ENCODE assay signal across 12 mouse cellular contexts in genomic region chr10:115713896-115714295, GRCm38 (mm10).
DNase-seq lines count a peak whose midpoint lies in the region; ATAC-seq lines count a peak whose summit lies in the region.
"Had no signal": no experiment of that assay in that cellular context is flagged by ENCODE, and none has a peak within 500 bp of the region (broad histone marks: within the 10 kb centered on the region; RNA-seq: fewer than 3 reads in every experiment).

No protein-coding gene starts in this region.

- whole genome bisulfite sequencing in midbrain, embryonic 14.5 days = 66% methylated on average over 6 of the region's 6 CpGs

- no peaks in the 10 kb centered on the region for H3K9me3 ChIP-seq in midbrain, embryonic 14.5 days (ENCODE audit: control insufficient read depth, low read length)
- H3K9me3 ChIP-seq: forebrain, embryonic 10.5 days; intestine, embryonic 15.5 days; midbrain, embryonic 12.5 days had no signal

- H3K4me1 ChIP-seq in midbrain, embryonic 14.5 days (ENCODE audit: control insufficient read depth, insufficient read depth, low read length) = no peaks in the 10 kb centered on the region
- H3K4me1 ChIP-seq: intestine, embryonic 15.5 days; midbrain, embryonic 12.5 days had no signal

- no peak overlapping the region for H3K4me2 ChIP-seq in midbrain, embryonic 14.5 days (ENCODE audit: low read length)
- H3K4me2 ChIP-seq: intestine, embryonic 15.5 days; midbrain, embryonic 12.5 days had no signal

- ATAC-seq in midbrain, embryonic 14.5 days (ENCODE audit: low FRiP score, low TSS enrichment) = no peak
- ATAC-seq: intestine, embryonic 15.5 days had no signal

- no peak overlapping the region for H3K27ac ChIP-seq in midbrain, embryonic 14.5 days (replicated peaks; ENCODE audit: low read depth, low read length)
- H3K27ac ChIP-seq: forebrain, embryonic 10.5 days; intestine, embryonic 15.5 days; midbrain, embryonic 12.5 days had no signal

- no peak overlapping the region for H3K9ac ChIP-seq in midbrain, embryonic 14.5 days (replicated peaks; ENCODE audit: low read length)
- H3K9ac ChIP-seq: intestine, embryonic 15.5 days; midbrain, embryonic 12.5 days had no signal

- H3K4me3 ChIP-seq in midbrain, embryonic 14.5 days (replicated peaks; ENCODE audit: low read depth, low read length) = no peak overlapping the region
- H3K4me3 ChIP-seq: forebrain, embryonic 10.5 days; intestine, embryonic 15.5 days; midbrain, embryonic 12.5 days had no signal

- H3K27me3 ChIP-seq in midbrain, embryonic 14.5 days (ENCODE audit: control insufficient read depth, insufficient read depth, low read length) = no peaks in the 10 kb centered on the region
- H3K27me3 ChIP-seq: intestine, embryonic 15.5 days; midbrain, embryonic 12.5 days had no signal

- DNase-seq in adrenal gland, postnatal 10 days = peak; percentile 25
- DNase-seq in adrenal gland, adult 8-10 months = no peak
- DNase-seq in urinary bladder, postnatal 36 days (ENCODE audit: low spot score in 2 of 2) = peak; percentile 15 to 20
- no peak for DNase-seq in urinary bladder, adult 2 months (ENCODE audit: low spot score)
- peak; percentile 52 to 71 for DNase-seq in kidney, postnatal 36 days
- no peak for DNase-seq in cerebellum, adult 8-10 months
- DNase-seq in midbrain, embryonic 14.5 days = no peak
- DNase-seq in thymus, postnatal 10 days (ENCODE audit: low spot score in 2 of 2) = no peak
- DNase-seq: right cerebral cortex, postnatal 14 days had no signal

- H3K36me3 ChIP-seq in midbrain, embryonic 14.5 days (ENCODE audit: control insufficient read depth, insufficient read depth, low read length) = no peaks in the 10 kb centered on the region
- H3K36me3 ChIP-seq: forebrain, embryonic 10.5 days; intestine, embryonic 15.5 days; midbrain, embryonic 12.5 days had no signal

Comparison
In these comparisons a context has a peak if more than half of its experiments do, and no peak if none do; other contexts are left out.
1. DNase-seq: peak in adrenal gland, postnatal 10 days (single experiment), urinary bladder, postnatal 36 days (2 of 2) and kidney, postnatal 36 days (2 of 2); none in adrenal gland, adult 8-10 months (single experiment), urinary bladder, adult 2 months (single experiment), cerebellum, adult 8-10 months (single experiment), midbrain, embryonic 14.5 days (single experiment) and thymus, postnatal 10 days (0 of 2).